Mouse (Mus musculus) liver, embryonic 16.5 days (tissue): Measurements from ENCODE around the gene Acod1. TPM values are rescaled to one million over a fixed set of nuclear protein-coding genes. Genes with fewer than 3 reads are reported as not detected.

Experiments
- ATAC-seq: fragments of 200-750 bp; cut with Nextera tagmentation; 2 replicates; pipeline ENCODE4 v1.8.0; 2017; ENCODE audit warnings: low read depth, mild to moderate bottlenecking, moderate number of reproducible peaks, moderate library complexity
- H3K27ac ChIP-seq: fragments of 300-500 bp; sonication (generic); 2 replicates; pipeline ENCODE4 v1.5.1; 2014; ENCODE audit warnings: mild to moderate bottlenecking, low read length
- H3K27me3 ChIP-seq: fragments of 300-500 bp; sonication (generic); 2 replicates; pipeline ENCODE4 v1.6.1; 2014; ENCODE audit warnings: low read depth, low read length, mixed read lengths; ENCODE audit not compliant: control insufficient read depth, insufficient read depth
- H3K36me3 ChIP-seq: fragments of 300-500 bp; sonication (generic); 2 replicates; pipeline ENCODE4 v1.6.1; 2014; ENCODE audit warnings: mild to moderate bottlenecking; ENCODE audit not compliant: control insufficient read depth, insufficient read depth
- H3K4me1 ChIP-seq: fragments of 300-500 bp; sonication (generic); 2 replicates; pipeline ENCODE4 v1.6.1; 2014; ENCODE audit warnings: low read depth, low read length, mixed read lengths; ENCODE audit not compliant: control insufficient read depth
- H3K4me2 ChIP-seq: fragments of 300-500 bp; sonication (generic); 2 replicates; pipeline ENCODE4 v1.6.1; 2014; ENCODE audit warnings: low read depth, low read length, mixed read lengths
- H3K4me3 ChIP-seq: fragments of 300-500 bp; sonication (generic); 2 replicates; pipeline ENCODE4 v1.5.1; 2014; ENCODE audit warnings: low read depth, mild to moderate bottlenecking, low read length
- H3K9ac ChIP-seq: fragments of 300-500 bp; sonication (generic); 2 replicates; pipeline ENCODE4 v1.6.1; 2014; ENCODE audit warnings: low read depth, low read length
- H3K9me3 ChIP-seq: fragments of 300-500 bp; sonication (generic); replicated peaks from 2 replicates; pipeline ENCODE4 v1.6.1; 2016; ENCODE audit warnings: low read length; ENCODE audit not compliant: control insufficient read depth
- WGBS: fragments of 180-500 bp; shearing (Covaris S2); extraction: QIAGEN DNeasy Blood & Tissue Kit; methylation state at CpG from one replicate; pipeline ENCODE4 v1.1.7; 2014; ENCODE audit not compliant: insufficient replicate concordance; 5-methylcytosine and 5-hydroxymethylcytosine counted together
- polyA plus RNA-seq: library from polyadenylated mRNA; unstranded; fragments of >200 nt; fragmentation: Nextera tagmentation; extraction: Ambion mirVana; gene quantifications from 2 replicates; pipeline ENCODE4 v1.2.1, GENCODE M21; 2015

Gene Acod1
- 0.05 TPM in 1 of 2 replicates, not detected in the other for polyA plus RNA-seq

DNA sequence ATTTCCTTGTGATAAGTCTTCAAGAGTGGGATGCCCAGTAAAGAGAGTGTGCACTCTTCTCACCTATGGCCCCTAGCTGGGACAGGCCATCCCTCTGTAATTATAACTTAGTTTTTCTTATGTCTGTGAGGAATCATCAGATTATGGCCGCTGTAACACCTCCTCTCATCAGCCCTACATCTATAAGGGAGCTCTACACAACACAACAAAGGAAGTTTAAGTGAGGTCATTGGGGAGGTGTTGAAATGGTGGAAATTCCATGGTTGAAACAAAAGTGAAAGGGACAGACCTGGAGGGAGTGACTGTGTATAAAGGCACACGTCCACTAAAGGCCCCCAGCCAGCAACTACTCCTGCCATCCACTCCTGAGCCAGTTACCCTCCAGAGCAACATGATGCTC, at the start of gene Acod1:
Gene Acod1 (plus strand): TSS at position 301 of the 400 bp plus-strand sequence.
- Histone ChIP-seq H3K4me2 (no peak within 1 kb of the TSS), H3K4me1 (no peaks in the 10 kb centered on the region), H3K27ac (no peak within 1 kb of the TSS), H3K4me3 (no peak within 1 kb of the TSS), H3K9ac (no peak within 1 kb of the TSS), H3K9me3 (no peaks in the 10 kb centered on the region), H3K27me3 (no peaks in the 10 kb centered on the region), H3K36me3 (no peaks in the 10 kb centered on the region)
- no peak for ATAC-seq
- 48% methylated on average over 2 of the region's 2 CpGs for WGBS

DNA sequence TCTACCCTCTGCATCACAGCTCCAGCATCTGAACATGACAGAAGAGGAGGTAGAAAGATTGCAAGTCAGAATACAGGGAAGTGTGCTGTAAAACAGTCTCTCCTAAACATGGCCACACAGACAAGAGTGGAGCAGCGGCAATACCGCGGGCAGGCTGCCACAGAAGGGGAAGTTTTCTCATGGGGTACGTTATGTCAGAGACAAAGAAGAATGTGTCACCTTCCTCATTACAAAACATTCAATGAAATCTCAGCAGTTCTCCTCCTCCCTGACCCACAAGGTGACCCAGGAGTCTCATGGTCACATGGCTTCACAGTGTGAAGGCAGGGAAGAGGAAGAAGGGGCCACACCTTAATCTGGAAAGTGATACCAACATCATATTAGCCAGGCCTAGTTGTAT, 39.0 kb upstream of the Acod1 start:
- no peak overlapping the region for H3K27ac ChIP-seq
- H3K9ac ChIP-seq = no peak overlapping the region
- no peak overlapping the region for H3K4me3 ChIP-seq
- H3K9me3 ChIP-seq = no peaks in the 10 kb centered on the region
- no peaks in the 10 kb centered on the region for H3K27me3 ChIP-seq
- no peaks in the 10 kb centered on the region for H3K4me1 ChIP-seq
- 0 out of 2 replicates have a peak, but pooled peaks have one; percentile 13 for ATAC-seq
- no peak overlapping the region for H3K4me2 ChIP-seq
- no peaks in the 10 kb centered on the region for H3K36me3 ChIP-seq
- 26% methylated on average over 4 of the region's 4 CpGs for WGBS

DNA sequence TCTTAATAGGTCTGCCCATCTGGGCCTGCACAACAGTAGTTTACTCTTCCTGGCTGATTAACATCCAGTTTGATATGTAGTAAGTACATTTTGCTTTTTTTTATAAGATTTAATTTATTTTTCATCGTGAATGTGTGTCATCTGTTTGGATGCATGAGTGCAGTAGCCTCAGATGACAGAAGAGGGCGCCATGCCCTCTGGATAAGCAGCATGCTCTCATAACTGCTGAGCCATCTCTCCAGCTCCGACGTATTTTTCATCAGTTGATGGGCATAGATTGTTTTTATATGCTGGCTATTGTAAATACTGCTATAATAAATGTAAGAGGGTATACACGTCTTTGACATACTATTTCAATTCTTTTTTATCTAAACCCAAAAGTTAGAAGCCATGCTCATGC, 35.0 kb upstream of the Acod1 start:
- Histone ChIP-seq H3K9ac (no peak overlapping the region), H3K4me2 (no peak overlapping the region), H3K27ac (no peak overlapping the region), H3K27me3 (no peaks in the 10 kb centered on the region), H3K36me3 (no peaks in the 10 kb centered on the region), H3K9me3 (no peaks in the 10 kb centered on the region), H3K4me1 (no peaks in the 10 kb centered on the region), H3K4me3 (no peak overlapping the region)
- WGBS = 21% methylated on average over 5 of the region's 5 CpGs
- no peak for ATAC-seq

DNA sequence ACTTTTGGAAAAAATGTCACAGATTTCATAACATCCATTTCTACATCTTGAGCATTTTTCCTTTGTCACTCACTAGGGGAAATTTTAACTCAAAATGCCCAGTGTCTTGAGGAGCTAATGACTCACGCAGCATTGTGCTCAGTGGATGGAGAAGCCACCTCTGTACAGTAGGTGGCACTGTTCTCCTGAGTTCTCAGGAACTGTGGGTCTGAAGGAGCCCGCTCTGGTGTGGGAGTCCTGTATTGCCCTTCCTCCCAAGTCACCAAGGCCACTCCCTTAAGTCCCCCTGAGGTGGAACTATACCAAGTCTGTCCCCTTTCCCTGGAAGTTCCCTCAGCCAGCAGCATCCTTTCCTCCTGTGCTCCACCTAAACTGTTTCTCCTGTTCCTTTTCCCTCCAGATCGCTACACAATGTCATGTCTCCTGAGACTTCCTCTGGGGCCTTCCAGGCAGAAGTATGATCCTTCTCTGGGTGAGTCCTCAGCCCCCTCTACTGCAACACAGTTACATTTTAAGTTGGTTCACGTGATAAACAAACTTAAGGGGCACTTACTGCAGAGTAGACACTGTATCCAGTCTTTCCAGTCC, 34.1 kb upstream of the Acod1 start:
- WGBS = 13% methylated on average over 4 of the region's 4 CpGs
- H3K9ac ChIP-seq = no peak overlapping the region

DNA sequence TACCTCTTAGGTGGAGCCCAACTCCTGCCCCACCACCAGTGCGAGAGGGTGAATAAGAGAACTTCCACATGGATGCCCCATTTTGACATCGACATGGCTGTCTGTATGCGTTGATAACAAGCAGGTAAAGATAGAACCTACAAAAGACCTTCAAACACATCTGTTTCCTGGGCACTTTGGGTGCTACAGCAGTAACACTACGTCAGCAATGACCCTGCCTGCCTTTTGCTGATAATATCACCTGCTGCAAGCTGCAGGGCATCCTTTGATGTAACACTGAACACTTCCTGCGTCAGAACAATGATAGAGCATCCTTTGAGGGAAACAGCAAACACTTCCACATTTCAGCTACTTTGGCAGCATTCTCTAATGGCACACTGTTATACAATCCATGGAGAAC, 29.8 kb upstream of the Acod1 start:
- ATAC-seq = no peak

More for the DNA sequence above, 34.1 kb upstream of the Acod1 start:
- Histone ChIP-seq H3K4me3 (no peak overlapping the region), H3K9me3 (no peaks in the 10 kb centered on the region), H3K27me3 (no peaks in the 10 kb centered on the region), H3K4me2 (no peak overlapping the region), H3K4me1 (no peaks in the 10 kb centered on the region), H3K27ac (no peak overlapping the region), H3K36me3 (no peaks in the 10 kb centered on the region)
- peak; percentile 57; the same call in 1 of the 2 replicates for ATAC-seq

DNA sequence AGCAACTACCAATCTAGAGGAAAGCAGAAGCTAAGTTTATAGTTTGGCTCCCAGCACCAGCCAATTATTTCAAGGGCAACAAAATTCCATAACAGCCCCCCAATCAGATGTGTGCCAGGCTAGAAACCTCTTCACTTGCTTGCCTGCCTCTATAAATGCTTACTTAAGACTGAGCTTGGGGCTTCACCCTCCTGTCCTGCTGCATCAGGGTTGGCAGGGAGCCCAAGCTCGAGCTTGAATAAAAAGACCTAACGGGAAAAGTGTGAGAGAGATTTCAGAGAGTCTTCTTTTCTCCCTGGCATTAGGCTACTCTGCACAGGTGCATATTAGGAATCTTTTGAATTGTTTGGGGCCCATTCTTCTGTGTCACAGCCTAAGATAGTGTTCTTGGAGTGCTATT, 26.7 kb upstream of the Acod1 start:
- H3K27me3 ChIP-seq = no peaks in the 10 kb centered on the region
- 44% methylated on average over 2 of the region's 2 CpGs for WGBS
- ATAC-seq = no peak

More for the DNA sequence above, 29.8 kb upstream of the Acod1 start:
- Histone ChIP-seq H3K4me2 (no peak overlapping the region), H3K4me3 (no peak overlapping the region), H3K27ac (no peak overlapping the region), H3K4me1 (no peaks in the 10 kb centered on the region), H3K9ac (no peak overlapping the region), H3K27me3 (no peaks in the 10 kb centered on the region), H3K9me3 (no peaks in the 10 kb centered on the region), H3K36me3 (no peaks in the 10 kb centered on the region)
- 18% methylated on average over 5 of the region's 5 CpGs for WGBS

DNA sequence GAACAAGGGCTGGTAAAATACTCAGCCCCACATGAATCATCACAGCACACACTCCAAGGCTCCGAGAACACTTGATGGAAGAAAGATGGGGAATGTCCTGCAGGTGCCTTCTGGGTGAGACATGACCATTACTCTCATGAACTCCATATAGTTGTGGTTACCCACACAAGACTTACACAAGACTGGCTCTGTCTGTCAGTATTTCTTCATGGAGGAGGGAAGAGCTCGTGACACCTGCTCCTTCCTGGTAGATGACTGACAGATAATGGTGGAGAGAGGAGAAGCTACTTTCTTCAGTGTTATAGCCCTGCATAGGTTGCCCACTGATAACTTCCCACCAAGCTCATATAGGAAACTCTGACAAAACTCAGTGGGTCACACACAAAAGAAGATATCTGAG, 17.6 kb upstream of the Acod1 start:
- H3K4me1 ChIP-seq = no peaks in the 10 kb centered on the region
- 30% methylated on average over 2 of the region's 2 CpGs for whole genome bisulfite sequencing
- 0 out of 2 replicates have a peak, but pooled peaks have one; percentile 30 for ATAC-seq
- no peaks in the 10 kb centered on the region for H3K27me3 ChIP-seq
- H3K9ac ChIP-seq = no peak overlapping the region
- no peaks in the 10 kb centered on the region for H3K9me3 ChIP-seq
- no peak overlapping the region for H3K4me2 ChIP-seq
- no peak overlapping the region for H3K27ac ChIP-seq
- no peak overlapping the region for H3K4me3 ChIP-seq
- no peaks in the 10 kb centered on the region for H3K36me3 ChIP-seq

More for the DNA sequence above, 26.7 kb upstream of the Acod1 start:
- Histone ChIP-seq H3K4me2 (no peak overlapping the region), H3K4me1 (no peaks in the 10 kb centered on the region), H3K9me3 (no peaks in the 10 kb centered on the region), H3K36me3 (no peaks in the 10 kb centered on the region), H3K4me3 (no peak overlapping the region), H3K9ac (no peak overlapping the region), H3K27ac (no peak overlapping the region)

DNA sequence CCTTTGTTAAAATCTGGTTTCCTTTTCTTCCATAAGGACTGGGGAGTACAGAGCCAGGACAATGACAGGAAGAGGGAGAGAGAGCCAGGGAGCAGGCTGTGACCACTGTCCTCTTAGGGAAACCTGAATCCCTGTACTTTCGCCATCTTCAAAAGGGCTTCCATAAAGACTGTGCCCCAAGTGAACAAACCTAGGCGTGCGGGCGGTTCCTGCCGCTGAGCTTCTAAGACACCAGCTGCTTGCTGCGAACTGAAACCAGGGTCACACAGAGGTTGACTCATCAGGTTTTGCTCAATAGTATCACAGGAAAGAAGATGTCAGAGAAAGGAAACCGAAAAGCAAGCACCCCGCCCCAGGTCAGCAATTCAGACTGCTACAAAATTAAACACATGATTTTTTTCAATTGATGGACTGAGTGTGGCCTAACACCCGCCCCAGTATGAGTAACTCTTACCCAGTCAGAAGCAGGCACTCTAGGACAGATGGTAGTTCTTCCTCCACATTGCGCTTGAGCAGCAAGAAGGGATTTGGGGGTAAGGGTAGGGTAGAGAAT, 13.4 kb upstream of the Acod1 start:
- H3K27ac ChIP-seq = no peak overlapping the region
- H3K4me3 ChIP-seq = no peak overlapping the region
- 35% methylated on average over 10 of the region's 10 CpGs for WGBS
- no peaks in the 10 kb centered on the region for H3K4me1 ChIP-seq
- no peaks in the 10 kb centered on the region for H3K36me3 ChIP-seq
- no peak overlapping the region for H3K4me2 ChIP-seq
- no peaks in the 10 kb centered on the region for H3K27me3 ChIP-seq
- H3K9ac ChIP-seq = no peak overlapping the region
- no peaks in the 10 kb centered on the region for H3K9me3 ChIP-seq
- peak; percentile 43 for ATAC-seq

DNA sequence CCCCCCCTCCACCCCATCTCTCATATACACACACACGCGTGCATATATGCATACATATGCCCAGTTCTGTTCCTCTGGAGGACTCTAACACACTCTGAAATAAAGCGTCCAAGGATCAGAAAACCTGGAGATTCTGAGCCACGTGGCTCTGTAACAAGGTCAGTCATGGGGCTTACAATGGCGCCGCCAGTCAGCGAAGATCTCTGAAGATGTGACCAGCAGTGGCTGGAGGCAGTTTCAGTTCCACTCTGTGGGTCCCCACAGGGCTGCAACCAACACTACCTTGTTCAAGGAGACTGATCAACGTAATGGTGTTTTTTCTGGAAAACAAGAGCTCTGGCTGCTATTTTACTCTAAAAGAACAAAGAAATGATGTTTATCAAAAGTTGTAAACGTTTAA, 12.7 kb upstream of the Acod1 start:
- H3K36me3 ChIP-seq = no peaks in the 10 kb centered on the region
- no peaks in the 10 kb centered on the region for H3K9me3 ChIP-seq
- no peaks in the 10 kb centered on the region for H3K27me3 ChIP-seq
- no peak overlapping the region for H3K4me2 ChIP-seq
- H3K27ac ChIP-seq = no peak overlapping the region
- H3K4me3 ChIP-seq = no peak overlapping the region
- WGBS = 66% methylated on average over 9 of the region's 9 CpGs
- no peak overlapping the region for H3K9ac ChIP-seq
- no peaks in the 10 kb centered on the region for H3K4me1 ChIP-seq
- ATAC-seq = no peak; the same call in 1 of the 2 replicates
